Mouse (Mus musculus): ENCODE measurements around the gene Cep131.

Gene Cep131

DNA sequence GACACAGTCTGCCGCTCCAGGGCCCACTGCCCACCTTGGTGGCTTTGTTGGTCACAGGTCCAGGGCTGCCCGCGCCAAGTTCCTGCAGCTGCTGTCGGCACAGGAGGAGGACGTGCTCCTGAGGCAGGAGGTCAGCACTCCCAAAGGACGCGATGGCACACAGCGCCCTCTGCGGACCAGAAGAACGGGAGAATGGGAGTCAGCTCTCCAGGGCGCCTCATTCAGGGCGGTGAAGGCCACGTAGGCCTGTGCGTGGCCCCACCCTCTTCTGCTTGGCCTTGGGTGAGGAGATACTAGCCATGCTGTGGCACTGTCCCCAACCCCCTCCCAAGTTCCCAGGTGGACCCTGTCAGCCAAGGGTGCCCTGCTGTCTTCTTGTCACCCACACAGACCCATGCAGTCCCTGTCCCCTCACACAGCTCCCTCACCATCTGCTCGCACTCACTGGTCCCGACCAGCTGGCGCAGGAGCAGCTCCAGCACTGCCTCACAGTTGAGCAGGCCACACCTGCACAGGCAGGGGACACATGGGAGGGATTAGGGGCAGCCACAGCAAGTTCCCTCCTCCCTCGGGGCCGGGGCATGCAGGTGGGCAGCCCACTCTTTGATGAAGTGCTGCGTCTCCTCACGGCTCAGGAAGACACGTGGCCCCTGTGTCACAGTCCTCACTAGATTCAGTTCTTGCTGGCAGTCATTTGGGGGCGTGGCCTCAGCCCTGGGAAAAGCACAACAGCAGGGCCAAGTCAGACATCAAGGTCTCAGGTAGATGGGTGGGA is 6.4 kb upstream of the Cep131 start:
- DNase-seq: no peak

GRCm38 (mm10) chr11:120090661-120091060 is 4.0 kb upstream of the Cep131 start:
- no peak for DNase-seq

DNA sequence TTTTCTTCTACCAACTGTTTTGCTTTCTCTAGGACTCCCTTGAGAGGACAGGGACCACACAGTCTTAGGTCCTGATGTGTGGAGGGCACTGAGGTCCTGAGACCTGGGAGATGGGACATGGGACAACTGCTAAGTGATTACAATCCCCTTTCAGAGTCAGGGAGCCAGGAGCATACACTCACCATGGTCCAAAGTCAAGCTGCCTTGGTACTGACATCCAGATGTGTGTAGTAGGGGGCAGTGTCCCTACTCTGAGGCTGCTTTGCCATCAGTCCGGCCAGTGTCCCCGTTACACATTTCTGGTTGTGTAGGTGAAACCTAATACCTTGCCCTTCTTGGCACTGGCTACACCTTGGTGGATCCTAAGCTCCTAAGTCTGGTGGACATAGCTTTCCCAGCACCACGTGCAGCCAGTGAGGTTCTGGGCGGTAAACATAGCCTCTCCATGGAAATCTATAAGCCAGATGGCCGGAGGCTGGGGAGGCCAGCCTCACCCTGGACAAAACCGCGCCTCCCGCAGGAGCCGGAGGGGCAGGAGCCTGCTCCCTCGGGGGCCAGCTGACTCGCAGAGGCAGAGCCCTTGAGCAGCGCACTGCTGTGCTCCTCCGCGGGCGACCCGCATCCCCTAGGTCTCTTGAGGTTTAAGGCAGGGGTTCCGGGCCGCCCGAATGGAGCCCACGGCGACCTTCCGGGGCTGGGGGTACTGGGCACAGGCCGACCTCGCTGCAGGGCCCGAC is 568 bp downstream of the Cep131 start:
- peak; percentile 77 for DNase-seq

DNA sequence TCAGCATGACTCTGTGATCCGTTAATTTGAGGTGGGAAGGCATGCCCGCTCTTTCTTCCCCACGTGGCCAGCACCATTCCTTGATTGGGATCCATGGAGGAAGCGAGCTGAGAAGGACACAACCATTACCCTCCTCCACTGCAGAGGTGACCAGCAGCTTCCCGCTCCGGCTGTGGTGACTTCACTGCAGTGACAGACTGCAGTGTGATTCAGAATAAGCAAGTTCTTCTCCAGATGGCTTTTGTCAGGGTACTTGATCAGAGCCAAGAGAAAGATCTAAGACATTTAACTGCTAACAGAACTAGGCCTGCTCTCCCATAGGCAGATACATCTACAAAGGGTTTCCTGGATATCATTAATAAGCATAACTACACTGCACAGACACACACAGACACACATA is 6.3 kb downstream of the Cep131 start:
- no peak for DNase-seq

DNA sequence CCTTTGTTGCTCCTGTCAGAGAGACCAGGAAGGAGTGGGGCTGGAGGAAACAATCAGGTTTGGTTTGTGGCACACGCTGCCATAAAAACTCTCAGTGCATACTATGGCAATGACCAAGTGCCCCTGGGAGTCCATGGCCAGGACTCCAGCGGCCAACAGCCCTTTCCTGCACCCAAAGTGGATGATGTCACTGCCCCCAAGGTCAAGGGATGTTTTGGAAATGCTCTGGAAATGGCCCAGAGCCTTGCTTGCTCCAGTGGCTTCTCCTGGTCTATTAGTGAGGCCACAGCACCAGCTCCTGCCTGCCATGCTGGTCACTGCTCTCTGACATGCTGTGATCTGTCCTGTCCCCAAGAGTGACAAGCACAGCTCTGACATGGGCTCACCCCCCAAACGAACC is 10.4 kb downstream of the Cep131 start:
- no peak for DNase-seq

DNA sequence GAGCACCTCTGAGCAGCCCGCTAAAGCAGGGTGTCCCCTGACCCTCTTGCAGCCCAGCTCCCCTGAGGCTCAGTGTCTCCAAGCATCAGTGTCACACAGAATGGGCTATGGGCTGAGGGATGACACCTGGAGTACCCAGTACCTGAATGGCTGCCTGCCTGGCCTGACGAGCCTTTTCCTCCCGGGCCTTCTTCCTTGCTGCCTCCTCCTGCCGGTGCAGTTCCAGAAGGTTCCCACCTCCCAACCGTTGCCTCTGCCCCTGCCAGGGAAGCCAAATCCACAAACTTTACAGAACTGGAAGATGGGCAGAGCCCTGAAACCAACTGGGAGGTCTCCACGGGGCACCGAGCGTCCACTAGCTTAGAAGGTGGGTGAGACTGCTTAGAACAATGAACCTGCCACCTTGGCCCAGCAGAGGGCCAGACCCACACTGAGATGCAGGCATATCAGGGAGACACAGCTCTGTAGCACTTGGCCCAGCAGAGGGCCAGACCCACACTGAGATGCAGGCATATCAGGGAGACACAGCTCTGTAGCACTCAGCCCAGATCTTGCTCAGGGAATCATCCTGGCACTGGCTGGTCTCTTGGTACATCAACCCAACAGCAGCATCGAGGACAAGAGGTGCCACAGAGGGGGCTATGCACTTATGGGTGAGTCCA is 13.5 kb downstream of the Cep131 start:
- no peak for DNase-seq

DNA sequence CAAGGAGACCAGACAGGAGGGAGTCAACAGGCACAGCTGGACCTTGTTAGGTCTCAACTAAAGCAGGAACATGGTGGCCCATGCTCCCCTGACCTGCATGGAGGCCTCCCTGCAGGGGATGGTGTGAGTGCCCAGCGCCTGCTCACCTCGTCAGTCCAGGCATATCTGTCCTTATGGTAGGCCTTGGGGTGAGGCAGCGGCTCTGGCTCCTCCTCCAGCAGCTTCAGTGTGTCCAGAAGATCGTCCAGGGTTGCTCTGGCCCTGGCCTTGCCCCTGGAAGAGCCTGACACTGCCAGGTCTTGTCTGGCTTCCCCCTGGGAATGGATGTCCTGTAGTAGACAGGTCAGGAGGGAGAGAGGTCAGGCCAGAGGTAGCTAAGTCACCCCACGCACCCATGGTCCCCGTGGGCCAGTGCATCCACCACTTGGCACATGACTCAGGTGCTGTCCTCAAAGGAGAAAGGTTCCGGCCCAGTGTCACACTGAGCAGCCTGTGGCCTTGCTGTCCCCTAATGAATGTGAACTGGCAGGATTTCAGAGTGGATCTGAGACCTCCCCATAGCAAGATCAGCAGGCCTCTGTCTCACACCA is 14.8 kb downstream of the Cep131 start:
- no peak for DNase-seq

DNA sequence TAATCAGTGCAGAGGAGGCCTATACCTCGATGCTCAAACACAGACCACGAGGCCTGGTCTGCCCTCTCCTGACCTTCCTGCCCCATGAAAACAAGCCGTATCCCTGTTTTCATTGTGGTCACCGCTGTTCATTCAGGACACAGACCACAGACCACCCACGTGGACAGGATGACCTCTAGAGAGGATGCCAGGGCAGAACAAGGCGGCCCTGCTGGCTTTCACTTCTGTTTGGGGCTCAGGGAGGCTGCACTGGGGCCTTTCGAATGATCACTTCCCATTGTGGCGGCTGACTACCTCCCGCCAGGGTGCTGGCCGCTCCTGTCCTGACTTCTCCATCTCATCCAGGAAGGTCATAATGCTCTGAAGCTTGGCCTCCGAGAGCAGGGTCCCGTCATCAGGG is 15.6 kb downstream of the Cep131 start:
- no peak for DNase-seq

- no peak for DNase-seq
Measured at GRCm38 (mm10) chr11:120070286-120070930, 16.2 kb downstream of the Cep131 start.

DNA sequence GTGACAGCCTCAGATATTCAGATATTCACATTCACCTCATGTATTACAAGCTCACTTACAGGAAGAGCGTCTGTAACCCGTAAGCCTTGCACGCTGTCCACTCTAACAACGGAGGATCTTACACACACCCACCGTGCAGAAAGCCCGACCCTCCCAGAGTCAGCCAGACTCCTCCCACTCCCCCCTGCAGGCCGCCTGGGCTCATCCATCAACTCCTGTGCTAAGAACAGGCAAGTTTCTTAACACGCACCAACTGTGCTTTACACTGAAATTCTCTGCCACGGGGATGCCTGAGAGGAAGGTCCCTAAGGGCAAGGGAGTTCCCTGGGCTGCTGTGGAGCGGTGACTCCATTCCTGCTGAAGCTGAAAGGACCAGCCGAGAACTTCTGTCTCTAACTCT is 17.4 kb downstream of the Cep131 start:
- no peak for DNase-seq

DNA sequence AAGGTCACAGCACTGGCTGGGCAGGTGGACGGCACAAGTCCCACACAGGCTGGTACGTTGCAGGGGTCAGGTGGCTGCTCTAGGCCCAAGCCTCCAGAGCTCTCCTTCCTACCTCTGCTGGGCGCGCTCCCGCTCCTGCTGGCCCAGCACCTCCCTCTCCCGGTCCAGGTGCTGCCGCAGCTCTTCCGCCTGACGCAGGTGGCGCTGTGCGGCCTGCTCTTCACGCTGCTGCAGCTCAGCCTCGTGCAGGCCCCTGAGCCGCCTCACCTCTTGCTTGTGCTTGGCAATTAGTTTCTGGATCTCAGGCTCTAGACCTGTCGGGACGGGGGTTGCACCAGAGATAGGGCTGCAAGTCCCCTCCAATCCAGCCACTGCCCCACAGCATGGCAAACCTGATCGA is 18.8 kb downstream of the Cep131 start:
- DNase-seq: peak; percentile 49

GRCm38 (mm10) chr11:120065291-120065690 is 21.3 kb downstream of the Cep131 start:
- DNase-seq: peak; percentile 78

- no peak for DNase-seq
Measured at GRCm38 (mm10) chr11:120064668-120065040, 22.0 kb downstream of the Cep131 start.

GRCm38 (mm10) chr11:120064006-120064667 is 22.5 kb downstream of the Cep131 start:
- DNase-seq: no peak

DNA sequence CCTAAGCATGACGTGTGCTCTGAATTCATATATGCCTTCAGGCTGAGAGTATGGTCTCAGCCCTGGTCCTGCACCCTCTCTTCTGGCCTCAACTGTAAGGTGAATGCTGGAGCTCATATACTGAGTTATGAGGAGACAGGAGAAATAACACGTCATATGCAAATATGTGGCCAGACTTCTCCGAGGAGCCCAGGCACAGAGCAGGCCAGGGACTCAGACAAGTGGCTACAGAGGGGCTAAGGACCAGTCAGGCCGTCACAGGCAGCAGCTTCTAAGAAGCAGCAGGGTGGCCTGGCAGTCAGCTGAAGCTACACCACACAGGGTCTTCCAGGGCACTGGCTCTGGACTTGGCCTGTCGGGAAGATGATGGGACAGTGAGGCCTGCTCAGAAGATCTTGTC is 23.3 kb downstream of the Cep131 start:
- DNase-seq: no peak

GRCm38 (mm10) chr11:120060634-120061033 is 26.0 kb downstream of the Cep131 start:
- DNase-seq: no peak

DNA sequence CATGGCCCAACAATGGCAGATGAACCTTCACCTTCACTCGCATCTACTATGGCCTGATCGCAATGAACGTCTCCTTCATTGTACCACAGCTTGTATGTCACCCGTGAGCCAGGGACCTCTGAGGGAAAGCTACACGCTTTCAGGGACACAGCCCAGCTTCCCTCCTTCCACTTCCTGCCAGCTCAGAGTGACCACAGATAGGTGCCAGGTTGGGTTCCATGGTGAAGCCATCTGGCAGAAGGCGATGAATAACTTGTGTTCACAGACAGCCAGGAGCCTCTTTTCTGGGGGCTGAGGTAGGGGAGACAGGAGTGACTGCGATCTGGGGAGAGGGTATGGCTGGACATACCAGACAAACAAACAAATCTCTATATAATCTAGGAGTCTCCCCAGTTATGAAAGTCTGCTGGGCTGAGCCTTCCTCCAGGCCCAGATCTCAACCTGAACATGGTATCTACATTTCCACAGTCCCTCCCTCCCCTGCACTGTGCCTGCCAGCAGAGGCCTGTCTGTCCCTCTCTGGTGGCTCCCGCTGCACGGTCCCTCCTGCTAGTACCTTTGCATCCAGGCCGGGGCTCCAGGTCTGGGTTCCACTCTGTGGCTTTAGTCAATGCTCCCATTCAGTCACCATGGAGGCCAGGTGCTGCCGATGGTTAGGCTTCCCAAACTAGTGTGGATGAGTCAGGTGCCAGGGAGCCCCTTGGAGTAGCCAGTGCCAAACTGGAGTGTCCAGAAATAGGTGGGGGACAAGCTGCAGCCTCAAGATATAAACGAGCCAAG is 30.5 kb downstream of the Cep131 start:
- DNase-seq: peak; percentile 77

DNA sequence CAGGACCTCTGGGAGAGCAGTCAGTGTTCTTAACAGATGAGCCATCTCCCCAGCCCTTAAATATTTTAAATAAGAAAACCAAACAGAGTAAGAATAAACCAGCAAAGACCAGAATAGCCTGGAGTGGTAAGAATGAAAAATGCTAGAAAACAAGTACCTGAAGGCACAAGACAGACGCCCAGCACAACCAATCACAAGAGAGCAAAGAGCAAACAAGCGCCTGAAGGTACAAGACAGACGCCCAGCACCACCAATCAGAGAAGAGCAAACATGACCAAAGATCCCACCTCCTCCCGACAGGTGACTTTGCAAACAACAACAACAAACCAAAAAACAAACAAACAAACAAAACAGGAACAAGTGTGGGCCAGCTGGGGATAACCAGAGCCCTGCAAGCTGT is 32.8 kb downstream of the Cep131 start:
- DNase-seq: no peak

GRCm38 (mm10) chr11:120052274-120052673 is 34.4 kb downstream of the Cep131 start:
- no peak for DNase-seq

- DNase-seq: peak; percentile 67
Measured at GRCm38 (mm10) chr11:120051124-120051811, 35.4 kb downstream of the Cep131 start.

DNA sequence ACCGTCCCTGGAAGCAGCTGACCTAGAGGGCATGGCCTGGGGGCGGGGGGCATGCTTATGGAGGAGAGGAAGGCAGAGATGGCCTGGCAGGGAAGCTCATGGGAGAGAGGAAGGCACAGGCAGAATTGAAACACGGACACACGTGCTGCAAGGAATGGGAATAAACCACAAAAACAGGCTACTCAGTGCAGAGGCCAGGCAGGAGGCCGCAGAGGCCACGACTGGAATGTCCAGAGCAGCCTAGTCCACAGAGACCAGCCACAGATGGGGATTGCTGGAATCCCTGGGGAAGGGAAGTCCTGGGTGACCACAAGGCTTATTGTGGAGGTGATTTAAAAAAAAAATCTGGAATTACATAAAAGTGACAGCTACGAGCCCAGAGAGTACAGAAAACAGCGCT is 37.6 kb downstream of the Cep131 start:
- DNase-seq: no peak

Data from cerebellum, adult 11-12 months (tissue).